Mouse (Mus musculus) CH12.LX (cell line): ENCODE results near the gene Olfr1276.

ENCODE experiments used
- MAX ChIP-seq: IDR thresholded peaks from 2 replicates; pipeline ENCODE4 v1.6.1; 2011; ENCODE audit warnings: low read length, improper control_type of control experiment
- RAD21 ChIP-seq: IDR thresholded peaks from 2 replicates; pipeline ENCODE4 v1.6.1; 2011; ENCODE audit warnings: low read depth, mild to moderate bottlenecking, low read length, improper control_type of control experiment, moderate library complexity
- SMC3 ChIP-seq: IDR thresholded peaks from 2 replicates; pipeline ENCODE4 v1.6.1; 2011; ENCODE audit warnings: low read depth, low read length, improper control_type of control experiment

DNA sequence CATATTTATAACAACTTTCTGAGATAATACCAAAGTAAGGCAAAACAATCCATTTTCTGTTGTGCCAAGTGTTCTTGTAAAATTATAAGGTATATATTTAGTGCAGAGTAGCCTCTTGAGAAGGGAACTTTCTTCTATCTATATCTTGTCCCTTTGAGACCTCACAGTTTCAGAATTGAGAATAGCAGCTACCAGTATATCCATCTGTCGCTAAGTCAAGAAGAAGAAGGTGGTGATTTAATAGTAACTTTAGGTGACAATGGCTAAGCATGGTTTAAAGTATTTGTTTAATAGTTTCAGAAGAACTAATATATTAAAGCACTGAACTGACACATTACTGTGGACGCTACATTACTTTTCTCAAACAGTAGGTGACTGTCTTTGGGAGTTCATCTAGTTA is 19.7 kb downstream of the Olfr1276 start, which contains the start of gene Olfr1277:
- no peak for TF ChIP-seq SMC3
- TF ChIP-seq MAX = no peak
- no peak for TF ChIP-seq RAD21
